Mouse (Mus musculus) limb, embryonic 15.5 days (tissue): ENCODE results near the gene Nfasc. TPM values are rescaled to one million over a fixed set of nuclear protein-coding genes. Genes with fewer than 3 reads are reported as not detected.

Experiments
- ATAC-seq: fragments of 200-750 bp; cut with Nextera tagmentation; 2 replicates; pipeline ENCODE4 v1.8.0; 2017; ENCODE audit warnings: low read depth, moderate TSS enrichment; ENCODE audit not compliant: insufficient number of reproducible peaks, low FRiP score, low TSS enrichment
- H3K27ac ChIP-seq: fragments of 300-500 bp; sonication (generic); 2 replicates; pipeline ENCODE4 v1.5.1; 2015; ENCODE audit warnings: moderate library complexity, mild to moderate bottlenecking, inconsistent platforms
- H3K27me3 ChIP-seq: fragments of 300-500 bp; sonication (generic); 2 replicates; pipeline ENCODE4 v1.6.1; 2015; ENCODE audit warnings: inconsistent platforms
- H3K36me3 ChIP-seq: fragments of 300-500 bp; sonication (generic); 2 replicates; pipeline ENCODE4 v1.6.1; 2015; ENCODE audit warnings: inconsistent platforms
- H3K4me1 ChIP-seq: fragments of 300-500 bp; sonication (generic); 2 replicates; pipeline ENCODE4 v1.6.1; 2015; ENCODE audit warnings: inconsistent platforms
- H3K4me2 ChIP-seq: fragments of 300-500 bp; sonication (generic); 2 replicates; pipeline ENCODE4 v1.6.1; 2015; ENCODE audit warnings: mild to moderate bottlenecking, inconsistent platforms
- H3K4me3 ChIP-seq: fragments of 300-500 bp; sonication (generic); 2 replicates; pipeline ENCODE4 v1.5.1; 2015; ENCODE audit warnings: mild to moderate bottlenecking, inconsistent platforms
- H3K9ac ChIP-seq: fragments of 300-500 bp; sonication (generic); 2 replicates; pipeline ENCODE4 v1.6.1; 2015; ENCODE audit warnings: inconsistent platforms
- H3K9me3 ChIP-seq: fragments of 300-500 bp; sonication (generic); 2 replicates; pipeline ENCODE4 v1.6.1; 2016; ENCODE audit warnings: inconsistent platforms
- WGBS: fragments of 180-500 bp; shearing (Covaris S2); methylation state at CpG from one replicate; pipeline ENCODE4 v1.1.7; 2015; 5-methylcytosine and 5-hydroxymethylcytosine counted together
- polyA plus RNA-seq: library from polyadenylated mRNA; unstranded; fragments of >200 nt; fragmentation: Nextera tagmentation; extraction: Ambion mirVana; gene quantifications from 2 replicates; pipeline ENCODE4 v1.2.1, GENCODE M21; 2015

The Nfasc gene
- polyA plus RNA-seq, 1 experiment from 2014 or later, result 0.68 TPM

- Histone ChIP-seq H3K27me3 (peaks cover 12% of the 10 kb centered on the region; the same call in 1 of the 2 replicates), H3K9ac (no peak overlapping the region), H3K4me2 (no peak overlapping the region), H3K9me3 (no peaks in the 10 kb centered on the region), H3K4me1 (no peaks in the 10 kb centered on the region), H3K4me3 (no peak overlapping the region), H3K36me3 (no peaks in the 10 kb centered on the region), H3K27ac (no peak overlapping the region)
- no peak for ATAC-seq
- WGBS, result 64% methylated on average over 4 of the region's 4 CpGs
Observed at GRCm38 (mm10) chr1:132722362-132722761, 19.2 kb downstream of the Nfasc start.

- Histone ChIP-seq H3K27ac (no peak overlapping the region), H3K9ac (no peak overlapping the region), H3K4me3 (no peak overlapping the region), H3K9me3 (no peaks in the 10 kb centered on the region), H3K27me3 (peaks cover 12% of the 10 kb centered on the region; the same call in 1 of the 2 replicates), H3K4me1 (no peaks in the 10 kb centered on the region), H3K36me3 (no peaks in the 10 kb centered on the region), H3K4me2 (no peak overlapping the region)
- 73% methylated on average over 3 of the region's 3 CpGs for WGBS
- no peak for ATAC-seq
Observed at GRCm38 (mm10) chr1:132721266-132721665, 20.3 kb downstream of the Nfasc start.

- Histone ChIP-seq H3K9me3 (no peaks in the 10 kb centered on the region), H3K4me3 (no peak overlapping the region), H3K36me3 (no peaks in the 10 kb centered on the region), H3K4me2 (no peak overlapping the region), H3K4me1 (no peaks in the 10 kb centered on the region), H3K27me3 (0 out of 2 replicates have a peak, but pooled peaks cover 7% of the 10 kb centered on the region), H3K9ac (no peak overlapping the region), H3K27ac (no peak overlapping the region)
- ATAC-seq, result no peak
- WGBS, result 77% methylated on average over 5 of the region's 5 CpGs
Observed at GRCm38 (mm10) chr1:132718225-132718624, 23.4 kb downstream of the Nfasc start.

- Histone ChIP-seq H3K36me3 (no peaks in the 10 kb centered on the region), H3K9ac (no peak overlapping the region), H3K4me1 (no peaks in the 10 kb centered on the region), H3K4me2 (no peak overlapping the region), H3K9me3 (no peaks in the 10 kb centered on the region), H3K27me3 (0 out of 2 replicates have a peak, but pooled peaks cover 4% of the 10 kb centered on the region), H3K4me3 (no peak overlapping the region), H3K27ac (no peak overlapping the region)
- 84% methylated on average over 9 of the region's 9 CpGs for WGBS
- ATAC-seq, result no peak
Observed at GRCm38 (mm10) chr1:132715044-132715443, 26.6 kb downstream of the Nfasc start.

- 56% methylated on average over 5 of the region's 5 CpGs for WGBS
- no peak for ATAC-seq
Observed at GRCm38 (mm10) chr1:132709419-132709818, 32.2 kb downstream of the Nfasc start.

GRCm38 (mm10) chr1:132707301-132707700, 34.3 kb downstream of the Nfasc start:
- ATAC-seq, result no peak
- Histone ChIP-seq H3K27ac (no peak overlapping the region), H3K36me3 (no peaks in the 10 kb centered on the region), H3K4me2 (no peak overlapping the region), H3K4me1 (peaks cover 7% of the 10 kb centered on the region; the same call in 1 of the 2 replicates), H3K27me3 (peaks cover 15% of the 10 kb centered on the region), H3K9me3 (no peaks in the 10 kb centered on the region), H3K4me3 (no peak overlapping the region), H3K9ac (no peak overlapping the region)
- 53% methylated on average over 8 of the region's 8 CpGs for WGBS

More at GRCm38 (mm10) chr1:132709419-132709818, 32.2 kb downstream of the Nfasc start:
- H3K9ac ChIP-seq, result no peak overlapping the region
- H3K9me3 ChIP-seq, result no peaks in the 10 kb centered on the region
- H3K36me3 ChIP-seq, result no peaks in the 10 kb centered on the region
- no peak overlapping the region for H3K4me2 ChIP-seq
- peaks cover 6% of the 10 kb centered on the region for H3K27me3 ChIP-seq
- no peaks in the 10 kb centered on the region for H3K4me1 ChIP-seq
- no peak overlapping the region for H3K4me3 ChIP-seq
- no peak overlapping the region for H3K27ac ChIP-seq

GRCm38 (mm10) chr1:132703467-132703866, 38.1 kb downstream of the Nfasc start:
- Histone ChIP-seq H3K4me3 (no peak overlapping the region), H3K9me3 (no peaks in the 10 kb centered on the region), H3K27me3 (peaks cover 15% of the 10 kb centered on the region), H3K27ac (no peak overlapping the region), H3K36me3 (no peaks in the 10 kb centered on the region), H3K4me1 (peaks cover 7% of the 10 kb centered on the region; the same call in 1 of the 2 replicates), H3K9ac (no peak overlapping the region), H3K4me2 (no peak overlapping the region)
- 19% methylated on average over 5 of the region's 5 CpGs for WGBS
- ATAC-seq, result no peak

- no peaks in the 10 kb centered on the region for H3K4me1 ChIP-seq
- H3K27ac ChIP-seq, result no peak overlapping the region
- peaks cover 3% of the 10 kb centered on the region; the same call in 1 of the 2 replicates for H3K27me3 ChIP-seq
- no peaks in the 10 kb centered on the region for H3K36me3 ChIP-seq
- no peak overlapping the region for H3K9ac ChIP-seq
- H3K4me2 ChIP-seq, result no peak overlapping the region
- 69% methylated on average over 4 of the region's 4 CpGs for WGBS
- no peaks in the 10 kb centered on the region for H3K9me3 ChIP-seq
- no peak overlapping the region for H3K4me3 ChIP-seq
- no peak for ATAC-seq
Observed at GRCm38 (mm10) chr1:132696926-132697325, 44.7 kb downstream of the Nfasc start.

- WGBS, result 20% methylated on average over 2 of the region's 2 CpGs
- H3K27ac ChIP-seq, result no peak overlapping the region
Observed at GRCm38 (mm10) chr1:132696232-132696631, 45.4 kb downstream of the Nfasc start.

GRCm38 (mm10) chr1:132694007-132694406, 47.6 kb downstream of the Nfasc start:
- no peaks in the 10 kb centered on the region for H3K9me3 ChIP-seq
- peaks cover 3% of the 10 kb centered on the region; the same call in 1 of the 2 replicates for H3K27me3 ChIP-seq
- H3K4me2 ChIP-seq, result no peak overlapping the region
- no peak overlapping the region for H3K4me3 ChIP-seq
- ATAC-seq, result no peak
- no peak overlapping the region for H3K9ac ChIP-seq
- H3K27ac ChIP-seq, result no peak overlapping the region
- 45% methylated on average over 9 of the region's 9 CpGs for WGBS
- no peaks in the 10 kb centered on the region for H3K4me1 ChIP-seq
- no peaks in the 10 kb centered on the region for H3K36me3 ChIP-seq

More at GRCm38 (mm10) chr1:132696232-132696631, 45.4 kb downstream of the Nfasc start:
- H3K4me3 ChIP-seq, result no peak overlapping the region
- H3K9me3 ChIP-seq, result no peaks in the 10 kb centered on the region
- peaks cover 3% of the 10 kb centered on the region; the same call in 1 of the 2 replicates for H3K27me3 ChIP-seq
- H3K9ac ChIP-seq, result no peak overlapping the region
- H3K4me1 ChIP-seq, result no peaks in the 10 kb centered on the region
- no peaks in the 10 kb centered on the region for H3K36me3 ChIP-seq
- H3K4me2 ChIP-seq, result no peak overlapping the region
- ATAC-seq, result no peak

- Histone ChIP-seq H3K4me2 (no peak overlapping the region), H3K27me3 (peaks cover 8% of the 10 kb centered on the region; the same call in 1 of the 2 replicates), H3K4me3 (no peak overlapping the region), H3K9me3 (no peaks in the 10 kb centered on the region), H3K27ac (no peak overlapping the region), H3K9ac (no peak overlapping the region), H3K4me1 (no peaks in the 10 kb centered on the region), H3K36me3 (no peaks in the 10 kb centered on the region)
- ATAC-seq, result no peak
- WGBS, result 23% methylated on average over 3 of the region's 3 CpGs
Observed at GRCm38 (mm10) chr1:132689181-132689580, 52.4 kb downstream of the Nfasc start.

GRCm38 (mm10) chr1:132678935-132679334, 62.7 kb downstream of the Nfasc start:
- H3K4me3 ChIP-seq, result no peak overlapping the region
- no peak overlapping the region for H3K9ac ChIP-seq
- no peak overlapping the region for H3K27ac ChIP-seq
- H3K4me1 ChIP-seq, result no peaks in the 10 kb centered on the region
- WGBS, result 73% methylated on average over 12 of the region's 12 CpGs
- ATAC-seq, result no peak
- no peaks in the 10 kb centered on the region for H3K9me3 ChIP-seq
- H3K27me3 ChIP-seq, result no peaks in the 10 kb centered on the region
- no peak overlapping the region for H3K4me2 ChIP-seq
- no peaks in the 10 kb centered on the region for H3K36me3 ChIP-seq

GRCm38 (mm10) chr1:132678076-132678475, 63.5 kb downstream of the Nfasc start:
- Histone ChIP-seq H3K9ac (no peak overlapping the region), H3K4me2 (no peak overlapping the region), H3K36me3 (no peaks in the 10 kb centered on the region), H3K4me3 (no peak overlapping the region), H3K27me3 (no peaks in the 10 kb centered on the region), H3K9me3 (no peaks in the 10 kb centered on the region), H3K27ac (no peak overlapping the region), H3K4me1 (no peaks in the 10 kb centered on the region)
- 35% methylated on average over 5 of the region's 5 CpGs for WGBS
- ATAC-seq, result no peak
